8 mouse cellular contexts compared by ENCODE assay signal in the genomic region with DNA sequence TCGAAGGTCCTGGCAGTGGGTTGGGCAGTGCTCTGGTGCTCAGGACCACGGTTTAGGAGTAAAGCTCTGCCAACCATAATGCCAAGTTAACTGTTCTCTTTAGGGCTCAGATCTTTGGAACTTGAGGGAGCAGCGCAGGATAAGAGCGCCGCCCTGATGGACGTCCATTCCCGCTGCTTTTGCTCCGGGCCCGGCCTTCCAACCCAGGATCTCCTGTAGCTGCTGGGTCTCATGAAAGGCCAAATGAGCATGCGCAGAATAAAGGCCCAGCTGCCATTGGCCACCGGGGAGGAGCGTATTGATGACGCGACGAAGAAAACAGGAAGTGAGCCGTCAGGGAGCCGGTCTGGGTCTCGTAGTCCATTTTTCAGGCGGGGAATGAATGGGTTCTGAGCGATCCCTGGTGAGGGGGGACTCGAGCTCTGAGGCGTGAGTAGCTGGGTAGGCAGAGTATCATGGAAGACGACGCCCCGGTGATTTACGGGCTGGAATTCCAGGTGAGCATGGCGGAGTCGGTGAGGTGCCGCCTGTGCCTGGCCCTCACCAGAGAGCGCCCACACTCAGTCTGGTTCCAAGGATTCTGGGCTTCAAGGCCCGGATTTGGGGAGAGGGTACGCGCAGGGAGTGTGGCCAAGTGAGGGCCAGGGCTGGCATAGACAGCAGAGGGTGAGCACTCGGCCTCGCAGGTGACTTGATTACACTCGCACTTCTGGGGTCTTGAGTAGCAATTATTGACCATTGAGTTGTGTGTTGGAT. TPM values are rescaled to one million over a fixed set of nuclear protein-coding genes. Genes with fewer than 3 reads are reported as not detected.
A peak's percentile ranks its signal among the peaks of the same experiment; 100 is the strongest.
DNase-seq lines count a peak whose midpoint lies in the region; ATAC-seq and TF ChIP-seq lines count a peak whose summit lies in the region.

A gene (plus strand): TSS at position 296 of the 756 bp plus-strand sequence.

- no peaks in the 10 kb centered on the region for H3K9me3 ChIP-seq in forebrain, embryonic 10.5 days
- no peaks in the 10 kb centered on the region for H3K9me3 ChIP-seq in heart, embryonic 15.5 days (replicated peaks)
- H3K9me3 ChIP-seq in liver, embryonic 14.5 days (ENCODE audit: control insufficient read depth, low read length) = no peaks in the 10 kb centered on the region
- no peaks in the 10 kb centered on the region for H3K9me3 ChIP-seq in neural tube, embryonic 11.5 days (ENCODE audit: control insufficient read depth, low read length)
- H3K9me3 ChIP-seq in stomach, postnatal 0 days (ENCODE audit: control insufficient read depth, low read length) = no peaks in the 10 kb centered on the region

- peak; percentile 63 for ATAC-seq in heart, embryonic 15.5 days (replicated peaks; ENCODE audit: insufficient number of reproducible peaks, insufficient read depth, low FRiP score, low read depth)
- peak; percentile 88 for ATAC-seq in liver, embryonic 14.5 days (ENCODE audit: insufficient read depth)
- peak; percentile 80 for ATAC-seq in neural tube, embryonic 11.5 days (ENCODE audit: insufficient read depth, low FRiP score, low TSS enrichment)
- ATAC-seq in stomach, postnatal 0 days (ENCODE audit: low FRiP score, low TSS enrichment) = peak; percentile 92

- peak; percentile 82 to 83 for DNase-seq in CD8-positive naive resting alpha-beta T cell, adult 2 months (ENCODE audit: low read depth in 2 of 2, low spot score in 2 of 2)
- DNase-seq in c-Kit-positive CD71-negative TER-119-negative erythroid progenitor cells, embryonic 14.5 days (ENCODE audit: low read depth) = peak; percentile 97
- peak; percentile 89 for DNase-seq in forebrain, embryonic 10.5 days (ENCODE audit: extremely low spot score, low spot score)
- DNase-seq in kidney, postnatal 25 days = peak; percentile 93 to 95
- DNase-seq in liver, embryonic 14.5 days (ENCODE audit: low read depth in 3 of 3, low spot score in 3 of 3) = peak; percentile 95 to 97 (median 96)
- peak; percentile 89 for DNase-seq in neural tube, embryonic 11.5 days (ENCODE audit: low spot score)
- peak; percentile 91 for DNase-seq in stomach, postnatal 0 days (ENCODE audit: low spot score)

- no peak for TF ChIP-seq EP300 in liver, embryonic 14.5 days (IDR thresholded peaks at IDR 0.05; ENCODE audit: low read depth)
- TF ChIP-seq EP300 in stomach, postnatal 0 days (optimal IDR thresholded peaks at IDR 0.05) = no peak

- peak within 1 kb of the TSS; percentile 60 for H3K9ac ChIP-seq in heart, embryonic 15.5 days
- peak within 1 kb of the TSS; percentile 95 for H3K9ac ChIP-seq in liver, embryonic 14.5 days (replicated peaks)
- peak within 1 kb of the TSS; percentile 77 for H3K9ac ChIP-seq in neural tube, embryonic 11.5 days (ENCODE audit: low read length)
- peak within 1 kb of the TSS; percentile 72 for H3K9ac ChIP-seq in stomach, postnatal 0 days (ENCODE audit: low read length)

- H3K4me3 ChIP-seq in forebrain, embryonic 10.5 days = peak within 1 kb of the TSS; percentile 86
- peak within 1 kb of the TSS; percentile 74 for H3K4me3 ChIP-seq in heart, embryonic 15.5 days
- peak within 1 kb of the TSS; percentile 96 to 98 for H3K4me3 ChIP-seq in liver, embryonic 14.5 days (ENCODE audit: insufficient read depth in 1 of 2, low read depth in 2 of 2, low read length in 2 of 2)
- peak within 1 kb of the TSS; percentile 86 for H3K4me3 ChIP-seq in neural tube, embryonic 11.5 days (ENCODE audit: low read depth, low read length)
- peak within 1 kb of the TSS; percentile 78 for H3K4me3 ChIP-seq in stomach, postnatal 0 days (ENCODE audit: low read depth, low read length)

- H3K36me3 ChIP-seq in forebrain, embryonic 10.5 days (replicated peaks) = peaks cover 7% of the 10 kb centered on the region
- H3K36me3 ChIP-seq in heart, embryonic 15.5 days = peaks cover 8% of the 10 kb centered on the region; the same call in 1 of the 2 replicates
- peaks cover 1% of the 10 kb centered on the region; the same call in 1 of the 2 replicates for H3K36me3 ChIP-seq in liver, embryonic 14.5 days (replicated peaks; ENCODE audit: control insufficient read depth, insufficient read depth, low read depth)
- H3K36me3 ChIP-seq in neural tube, embryonic 11.5 days (ENCODE audit: control insufficient read depth, insufficient read depth, low read length) = no peaks in the 10 kb centered on the region
- H3K36me3 ChIP-seq in stomach, postnatal 0 days (ENCODE audit: control insufficient read depth, insufficient read depth, low read length) = 0 out of 2 replicates have a peak, but pooled peaks cover 1% of the 10 kb centered on the region

- H3K27me3 ChIP-seq in forebrain, embryonic 10.5 days (ENCODE audit: poor library complexity, severe bottlenecking) = no peaks in the 10 kb centered on the region
- no peaks in the 10 kb centered on the region for H3K27me3 ChIP-seq in heart, embryonic 15.5 days
- H3K27me3 ChIP-seq in liver, embryonic 14.5 days (ENCODE audit: control insufficient read depth, insufficient read depth, low read length) = no peaks in the 10 kb centered on the region
- H3K27me3 ChIP-seq in neural tube, embryonic 11.5 days (ENCODE audit: control insufficient read depth, insufficient read depth, low read length) = no peaks in the 10 kb centered on the region
- H3K27me3 ChIP-seq in stomach, postnatal 0 days (ENCODE audit: control insufficient read depth, insufficient read depth, low read length) = no peaks in the 10 kb centered on the region

- WGBS in forebrain, embryonic 10.5 days = 4% methylated on average over 36 of the region's 36 CpGs
- 3% methylated on average over 36 of the region's 36 CpGs for WGBS in heart, embryonic 15.5 days
- 2% methylated on average over 36 of the region's 36 CpGs for WGBS in liver, embryonic 14.5 days (ENCODE audit: insufficient replicate concordance)
- WGBS in neural tube, embryonic 11.5 days = 4% methylated on average over 36 of the region's 36 CpGs
- WGBS in stomach, postnatal 0 days = 3% methylated on average over 36 of the region's 36 CpGs

- peak within 1 kb of the TSS; percentile 96 for H3K4me2 ChIP-seq in heart, embryonic 15.5 days
- peak within 1 kb of the TSS; percentile 95 for H3K4me2 ChIP-seq in liver, embryonic 14.5 days (ENCODE audit: low read depth)
- peak within 1 kb of the TSS; percentile 92 for H3K4me2 ChIP-seq in neural tube, embryonic 11.5 days (ENCODE audit: low read depth)
- H3K4me2 ChIP-seq in stomach, postnatal 0 days (replicated peaks; ENCODE audit: low read depth) = peak within 1 kb of the TSS; percentile 93

- H3K27ac ChIP-seq in forebrain, embryonic 10.5 days = peak within 1 kb of the TSS; percentile 88
- H3K27ac ChIP-seq in heart, embryonic 15.5 days = peak within 1 kb of the TSS; percentile 77
- peak within 1 kb of the TSS; percentile 72 for H3K27ac ChIP-seq in liver, embryonic 14.5 days
- H3K27ac ChIP-seq in neural tube, embryonic 11.5 days (ENCODE audit: low read depth, low read length) = no peak within 1 kb of the TSS
- H3K27ac ChIP-seq in stomach, postnatal 0 days (replicated peaks) = peak within 1 kb of the TSS; percentile 8; the same call in 1 of the 2 replicates

- H3K4me1 ChIP-seq in forebrain, embryonic 10.5 days = peaks cover 40% of the 10 kb centered on the region
- H3K4me1 ChIP-seq in heart, embryonic 15.5 days (replicated peaks) = peaks cover 32% of the 10 kb centered on the region
- peaks cover 17 to 26% of the 10 kb centered on the region in 2 experiments for H3K4me1 ChIP-seq in liver, embryonic 14.5 days (replicated peaks; ENCODE audit: control insufficient read depth in 2 of 2, insufficient read depth in 2 of 2, low read length in 1 of 2)
- peaks cover 3% of the 10 kb centered on the region; the same call in 1 of the 2 replicates for H3K4me1 ChIP-seq in neural tube, embryonic 11.5 days (ENCODE audit: control insufficient read depth, insufficient read depth, low read length)
- H3K4me1 ChIP-seq in stomach, postnatal 0 days (replicated peaks; ENCODE audit: control insufficient read depth, insufficient read depth) = no peaks in the 10 kb centered on the region; the same call in 1 of the 2 replicates

- peak; percentile 47 for TF ChIP-seq CTCF in liver, embryonic 14.5 days (IDR thresholded peaks at IDR 0.05; ENCODE audit: low read depth)
- peak; percentile 43 for TF ChIP-seq CTCF in stomach, postnatal 0 days (IDR thresholded peaks at IDR 0.05; ENCODE audit: low read depth)

RNA-seq across cellular contexts. Expression of the gene that starts here (rescaled TPM):
- polyA plus RNA-seq in forebrain, embryonic 10.5 days (2016; fragmentation: Nextera tagmentation; extraction: Ambion mirVana) = 39.0 and 40.5 TPM in 2 replicates
- 17.2 and 23.7 TPM in 2 replicates for polyA plus RNA-seq in heart, embryonic 15.5 days (2015; fragmentation: Nextera tagmentation; extraction: Ambion mirVana)
- 15.2 and 18.6 TPM in 2 replicates for polyA plus RNA-seq in liver, embryonic 14.5 days (2012; rRNA removed)
- polyA plus RNA-seq in liver, embryonic 14.5 days (2014; fragmentation: Nextera tagmentation; extraction: Ambion mirVana) = 29.4 and 31.8 TPM in 2 replicates
- 55.1 and 56.4 TPM in 2 replicates for polyA plus RNA-seq in neural tube, embryonic 11.5 days (2014; fragmentation: Nextera tagmentation; extraction: Ambion mirVana)
- 22.4 and 23.9 TPM in 2 replicates for polyA plus RNA-seq in stomach, postnatal 0 days (2015; fragmentation: Nextera tagmentation; extraction: Ambion mirVana)
